Mouse (Mus musculus) kidney, embryonic 14.5 days (tissue): ENCODE results near the gene Teddm1b. TPM values are rescaled to one million over a fixed set of nuclear protein-coding genes. Genes with fewer than 3 reads are reported as not detected.

Experiments used
- ATAC-seq: fragments of 200-750 bp; cut with Nextera tagmentation; 2 replicates; pipeline ENCODE4 v1.8.0; 2017; ENCODE audit warnings: moderate number of reproducible peaks, mild to moderate bottlenecking, moderate TSS enrichment, moderate library complexity; ENCODE audit not compliant: low FRiP score, low TSS enrichment
- H3K27ac ChIP-seq: fragments of 300-500 bp; sonication (generic); 2 replicates; pipeline ENCODE4 v1.5.1; 2014; ENCODE audit warnings: low read depth, mild to moderate bottlenecking, low read length, moderate library complexity, mixed read lengths
- H3K27me3 ChIP-seq: fragments of 300-500 bp; sonication (generic); 2 replicates; pipeline ENCODE4 v1.6.1; 2014; ENCODE audit warnings: mild to moderate bottlenecking, low read length; ENCODE audit not compliant: control insufficient read depth, insufficient read depth
- H3K36me3 ChIP-seq: fragments of 300-500 bp; sonication (generic); 2 replicates; pipeline ENCODE4 v1.6.1; 2014; ENCODE audit warnings: low read length, mixed read lengths; ENCODE audit not compliant: control insufficient read depth, insufficient read depth
- H3K4me1 ChIP-seq: fragments of 300-500 bp; sonication (generic); 2 replicates; pipeline ENCODE4 v1.6.1; 2014; ENCODE audit warnings: low read length, mixed read lengths; ENCODE audit not compliant: control insufficient read depth, insufficient read depth
- H3K4me2 ChIP-seq: fragments of 300-500 bp; sonication (generic); replicated peaks from 2 replicates; pipeline ENCODE4 v1.6.1; 2014; ENCODE audit warnings: low read depth, mild to moderate bottlenecking, low read length
- H3K4me3 ChIP-seq: fragments of 300-500 bp; sonication (generic); 2 replicates; pipeline ENCODE4 v1.5.1; 2014; ENCODE audit warnings: mild to moderate bottlenecking, low read length
- H3K9ac ChIP-seq: fragments of 300-500 bp; sonication (generic); 2 replicates; pipeline ENCODE4 v1.6.1; 2014; ENCODE audit warnings: low read depth, mild to moderate bottlenecking, low read length, moderate library complexity
- H3K9me3 ChIP-seq: fragments of 300-500 bp; sonication (generic); 2 replicates; pipeline ENCODE4 v1.6.1; 2016; ENCODE audit warnings: low read length; ENCODE audit not compliant: control insufficient read depth
- WGBS: fragments of 180-500 bp; shearing (Covaris S2); extraction: QIAGEN DNeasy Blood & Tissue Kit; methylation state at CpG from one replicate; pipeline ENCODE4 v1.1.7; 2014; 5-methylcytosine and 5-hydroxymethylcytosine counted together
- polyA plus RNA-seq: library from polyadenylated mRNA; unstranded; fragments of >200 nt; fragmentation: Nextera tagmentation; extraction: Ambion mirVana; gene quantifications from 2 replicates; pipeline ENCODE4 v1.2.1, GENCODE M21; 2014

Gene Teddm1b
- polyA plus RNA-seq, 1 experiment from 2014 or later, result 0.51 TPM

- Histone ChIP-seq H3K4me2 (peak overlapping the region; percentile 81), H3K4me3 (peak overlapping the region; percentile 88), H3K27ac (peak overlapping the region; percentile 57; the same call in 1 of the 2 replicates), H3K9me3 (no peaks in the 10 kb centered on the region), H3K4me1 (peaks cover 10% of the 10 kb centered on the region; the same call in 1 of the 2 replicates), H3K27me3 (no peaks in the 10 kb centered on the region), H3K36me3 (peaks cover 14% of the 10 kb centered on the region), H3K9ac (peak overlapping the region; percentile 53)
- 22% methylated on average over 22 of the region's 22 CpGs for WGBS
- peak; percentile 28 for ATAC-seq
Observed at GRCm38 (mm10) chr1:153898989-153899730, 25.0 kb downstream of the Teddm1b start.

GRCm38 (mm10) chr1:153899731-153900380, 25.7 kb downstream of the Teddm1b start, which contains the start of the genes Glul and Teddm2:
Gene Glul, plus strand, starts transcription at chr1:153899944.
Gene Teddm2, minus strand, starts transcription at chr1:153900228.
- Histone ChIP-seq H3K9me3 (no peaks in the 10 kb centered on the region), H3K9ac (peak within 1 kb of the TSS; percentile 85), H3K4me2 (peak within 1 kb of the TSS; percentile 81), H3K36me3 (peaks cover 21% of the 10 kb centered on the region), H3K27ac (peak within 1 kb of the TSS; percentile 95), H3K4me3 (peak within 1 kb of the TSS; percentile 88), H3K27me3 (no peaks in the 10 kb centered on the region), H3K4me1 (peaks cover 10% of the 10 kb centered on the region; the same call in 1 of the 2 replicates)
- peak; percentile 97 for ATAC-seq
- under 1% methylated on average over 51 of the region's 51 CpGs for WGBS

GRCm38 (mm10) chr1:153900381-153900780, 26.2 kb downstream of the Teddm1b start:
- H3K9ac ChIP-seq, result peak overlapping the region; percentile 85
- peak overlapping the region; percentile 88 for H3K4me3 ChIP-seq
- H3K36me3 ChIP-seq, result peaks cover 26% of the 10 kb centered on the region
- 0% methylated on average over 36 of the region's 36 CpGs for WGBS
- no peaks in the 10 kb centered on the region for H3K9me3 ChIP-seq
- H3K27ac ChIP-seq, result peak overlapping the region; percentile 95
- peak overlapping the region; percentile 81 for H3K4me2 ChIP-seq
- no peaks in the 10 kb centered on the region for H3K27me3 ChIP-seq
- ATAC-seq, result no peak; the same call in 1 of the 2 replicates
- H3K4me1 ChIP-seq, result peaks cover 10% of the 10 kb centered on the region; the same call in 1 of the 2 replicates

- Histone ChIP-seq H3K36me3 (peaks cover 33% of the 10 kb centered on the region), H3K4me2 (peak overlapping the region; percentile 81), H3K9ac (peak overlapping the region; percentile 85), H3K27me3 (no peaks in the 10 kb centered on the region), H3K4me3 (peak overlapping the region; percentile 88), H3K9me3 (no peaks in the 10 kb centered on the region), H3K4me1 (peaks cover 10% of the 10 kb centered on the region; the same call in 1 of the 2 replicates), H3K27ac (peak overlapping the region; percentile 95; the same call in 1 of the 2 replicates)
- WGBS, result 2% methylated on average over 25 of the region's 25 CpGs
- ATAC-seq, result peak; percentile 10; the same call in 1 of the 2 replicates
Observed at GRCm38 (mm10) chr1:153900860-153901730, 26.9 kb downstream of the Teddm1b start.

- Histone ChIP-seq H3K4me3 (no peak overlapping the region), H3K9ac (no peak overlapping the region), H3K27me3 (no peaks in the 10 kb centered on the region), H3K36me3 (peaks cover 52% of the 10 kb centered on the region), H3K9me3 (no peaks in the 10 kb centered on the region), H3K4me2 (no peak overlapping the region), H3K4me1 (peaks cover 10% of the 10 kb centered on the region; the same call in 1 of the 2 replicates), H3K27ac (no peak overlapping the region)
- ATAC-seq, result no peak
- WGBS, result 85% methylated on average over 13 of the region's 13 CpGs
Observed at GRCm38 (mm10) chr1:153903006-153903405, 28.9 kb downstream of the Teddm1b start.

- Histone ChIP-seq H3K4me3 (no peak overlapping the region), H3K9me3 (no peaks in the 10 kb centered on the region), H3K27me3 (no peaks in the 10 kb centered on the region), H3K9ac (no peak overlapping the region), H3K4me2 (no peak overlapping the region), H3K27ac (no peak overlapping the region), H3K36me3 (peaks cover 64% of the 10 kb centered on the region), H3K4me1 (peaks cover 10% of the 10 kb centered on the region; the same call in 1 of the 2 replicates)
- WGBS, result 88% methylated on average over 14 of the region's 14 CpGs
- no peak for ATAC-seq
Observed at GRCm38 (mm10) chr1:153904236-153904635, 30.1 kb downstream of the Teddm1b start.

- Histone ChIP-seq H3K4me2 (no peak overlapping the region), H3K4me3 (no peak overlapping the region), H3K4me1 (peaks cover 10% of the 10 kb centered on the region; the same call in 1 of the 2 replicates), H3K9ac (no peak overlapping the region), H3K36me3 (peaks cover 70% of the 10 kb centered on the region), H3K27ac (no peak overlapping the region), H3K27me3 (no peaks in the 10 kb centered on the region), H3K9me3 (no peaks in the 10 kb centered on the region)
- ATAC-seq, result no peak
- WGBS, result 97% methylated on average over 3 of the region's 3 CpGs
Observed at GRCm38 (mm10) chr1:153905884-153906283, 31.7 kb downstream of the Teddm1b start.

- 91% methylated on average over 6 of the region's 6 CpGs for WGBS
- H3K36me3 ChIP-seq, result peaks cover 65% of the 10 kb centered on the region
Observed at GRCm38 (mm10) chr1:153908208-153908607, 34.1 kb downstream of the Teddm1b start.

More at GRCm38 (mm10) chr1:153908208-153908607, 34.1 kb downstream of the Teddm1b start:
- Histone ChIP-seq H3K4me1 (no peaks in the 10 kb centered on the region), H3K27ac (no peak overlapping the region), H3K4me2 (no peak overlapping the region), H3K9ac (no peak overlapping the region), H3K4me3 (no peak overlapping the region), H3K9me3 (no peaks in the 10 kb centered on the region), H3K27me3 (no peaks in the 10 kb centered on the region)
- ATAC-seq, result no peak
